Mouse (Mus musculus): ENCODE measurements at regions not wholly inside any gene's neighbourhood (a gene's known extent, or its start where the extent isn't known, plus 50 kb on each side); places are given as distances from the start of the nearest gene placed in this dataset.

- no peak overlapping the region for H3K27ac ChIP-seq
- no peak for ATAC-seq (ENCODE audit: borderline replicate concordance, extremely low read depth, low FRiP score, low TSS enrichment)
- H3K9ac ChIP-seq = no peak overlapping the region
- H3K4me2 ChIP-seq = no peak overlapping the region
- WGBS = 23% methylated on average over 6 of the region's 6 CpGs
- H3K36me3 ChIP-seq = no peaks in the 10 kb centered on the region
- peaks cover 6% of the 10 kb centered on the region; the same call in 1 of the 2 replicates for H3K4me1 ChIP-seq
- no peak overlapping the region for H3K4me3 ChIP-seq
- no peaks in the 10 kb centered on the region for H3K27me3 ChIP-seq
- H3K9me3 ChIP-seq = no peaks in the 10 kb centered on the region
Measured at GRCm38 (mm10) chr17:44336842-44337241, 148.5 kb downstream of the Clic5 start.

- H3K27ac ChIP-seq = no peak overlapping the region
- 80% methylated on average over 5 of the region's 5 CpGs for WGBS
- no peak overlapping the region for H3K4me3 ChIP-seq
- ATAC-seq (ENCODE audit: borderline replicate concordance, extremely low read depth, low FRiP score, low TSS enrichment) = no peak
- no peaks in the 10 kb centered on the region for H3K9me3 ChIP-seq
- H3K4me2 ChIP-seq = no peak overlapping the region
- no peaks in the 10 kb centered on the region for H3K36me3 ChIP-seq
- H3K4me1 ChIP-seq = peaks cover 6% of the 10 kb centered on the region; the same call in 1 of the 2 replicates
- H3K27me3 ChIP-seq = no peaks in the 10 kb centered on the region
- no peak overlapping the region for H3K9ac ChIP-seq
Measured at GRCm38 (mm10) chr17:44337253-44337652, 148.9 kb downstream of the Clic5 start.

GRCm38 (mm10) chr17:44344542-44344941, 156.2 kb downstream of the Clic5 start:
- H3K27ac ChIP-seq = no peak overlapping the region
- no peak overlapping the region for H3K9ac ChIP-seq
- H3K36me3 ChIP-seq = no peaks in the 10 kb centered on the region
- WGBS = 82% methylated on average over 2 of the region's 2 CpGs
- no peaks in the 10 kb centered on the region for H3K27me3 ChIP-seq
- no peak overlapping the region for H3K4me2 ChIP-seq
- no peaks in the 10 kb centered on the region for H3K4me1 ChIP-seq
- H3K4me3 ChIP-seq = no peak overlapping the region
- ATAC-seq (ENCODE audit: borderline replicate concordance, extremely low read depth, low FRiP score, low TSS enrichment) = no peak
- H3K9me3 ChIP-seq = no peaks in the 10 kb centered on the region

- H3K4me3 ChIP-seq = no peak overlapping the region
- 75% methylated on average over 2 of the region's 2 CpGs for WGBS
- H3K9me3 ChIP-seq = no peaks in the 10 kb centered on the region
- no peak for ATAC-seq (ENCODE audit: borderline replicate concordance, extremely low read depth, low FRiP score, low TSS enrichment)
- H3K27me3 ChIP-seq = no peaks in the 10 kb centered on the region
- H3K9ac ChIP-seq = no peak overlapping the region
- H3K27ac ChIP-seq = no peak overlapping the region
- no peak overlapping the region for H3K4me2 ChIP-seq
- no peaks in the 10 kb centered on the region for H3K4me1 ChIP-seq
- no peaks in the 10 kb centered on the region for H3K36me3 ChIP-seq
Measured at GRCm38 (mm10) chr17:44345374-44345773, 157.0 kb downstream of the Clic5 start.

- H3K9ac ChIP-seq = no peak overlapping the region
- H3K36me3 ChIP-seq = no peaks in the 10 kb centered on the region
- H3K9me3 ChIP-seq = no peaks in the 10 kb centered on the region
- peak; percentile 79 for ATAC-seq (ENCODE audit: borderline replicate concordance, extremely low read depth, low FRiP score, low TSS enrichment)
- H3K4me1 ChIP-seq = no peaks in the 10 kb centered on the region
- H3K4me2 ChIP-seq = peak overlapping the region; percentile 42
- WGBS = 30% methylated on average over 20 of the region's 20 CpGs
- peak overlapping the region; percentile 60 for H3K27ac ChIP-seq
- H3K27me3 ChIP-seq = no peaks in the 10 kb centered on the region
- H3K4me3 ChIP-seq = peak overlapping the region; percentile 7; the same call in 1 of the 2 replicates
Measured at GRCm38 (mm10) chr17:44350201-44350948, 162.0 kb downstream of the Clic5 start.

- no peak overlapping the region for H3K4me3 ChIP-seq
- ATAC-seq (ENCODE audit: borderline replicate concordance, extremely low read depth, low FRiP score, low TSS enrichment) = no peak
- H3K27me3 ChIP-seq = no peaks in the 10 kb centered on the region
- H3K27ac ChIP-seq = peak overlapping the region; percentile 60
- WGBS = 59% methylated on average over 4 of the region's 4 CpGs
- peak overlapping the region; percentile 42 for H3K4me2 ChIP-seq
- H3K9me3 ChIP-seq = no peaks in the 10 kb centered on the region
- H3K36me3 ChIP-seq = no peaks in the 10 kb centered on the region
- no peaks in the 10 kb centered on the region for H3K4me1 ChIP-seq
- H3K9ac ChIP-seq = no peak overlapping the region
Measured at GRCm38 (mm10) chr17:44350949-44351244, 162.5 kb downstream of the Clic5 start.

- Histone ChIP-seq H3K27me3 (no peaks in the 10 kb centered on the region), H3K4me1 (no peaks in the 10 kb centered on the region), H3K27ac (no peak overlapping the region), H3K4me3 (no peak overlapping the region), H3K4me2 (no peak overlapping the region), H3K9ac (no peak overlapping the region), H3K9me3 (no peaks in the 10 kb centered on the region), H3K36me3 (no peaks in the 10 kb centered on the region)
- WGBS = 68% methylated on average over 13 of the region's 13 CpGs
- no peak for ATAC-seq (ENCODE audit: borderline replicate concordance, extremely low read depth, low FRiP score, low TSS enrichment)
Measured at GRCm38 (mm10) chr17:44351499-44352117, 163.2 kb downstream of the Clic5 start.

GRCm38 (mm10) chr17:44352142-44352541, 163.8 kb downstream of the Clic5 start:
- no peak overlapping the region for H3K4me3 ChIP-seq
- H3K27me3 ChIP-seq = no peaks in the 10 kb centered on the region
- H3K9me3 ChIP-seq = no peaks in the 10 kb centered on the region
- no peak for ATAC-seq (ENCODE audit: borderline replicate concordance, extremely low read depth, low FRiP score, low TSS enrichment)
- H3K4me2 ChIP-seq = no peak overlapping the region
- H3K9ac ChIP-seq = no peak overlapping the region
- no peaks in the 10 kb centered on the region for H3K4me1 ChIP-seq
- no peaks in the 10 kb centered on the region for H3K36me3 ChIP-seq
- no peak overlapping the region for H3K27ac ChIP-seq
- 89% methylated on average over 13 of the region's 13 CpGs for WGBS

GRCm38 (mm10) chr17:44363111-44363510, 174.7 kb downstream of the Clic5 start:
- ATAC-seq (ENCODE audit: borderline replicate concordance, extremely low read depth, low FRiP score, low TSS enrichment) = no peak
- no peaks in the 10 kb centered on the region for H3K36me3 ChIP-seq
- H3K4me1 ChIP-seq = no peaks in the 10 kb centered on the region; the same call in 1 of the 2 replicates
- no peaks in the 10 kb centered on the region for H3K27me3 ChIP-seq
- WGBS = 81% methylated on average over 4 of the region's 4 CpGs
- no peak overlapping the region for H3K27ac ChIP-seq
- H3K4me3 ChIP-seq = no peak overlapping the region
- no peak overlapping the region for H3K9ac ChIP-seq
- H3K4me2 ChIP-seq = no peak overlapping the region
- H3K9me3 ChIP-seq = no peaks in the 10 kb centered on the region

GRCm38 (mm10) chr17:44364494-44364893, 176.1 kb downstream of the Clic5 start:
- no peak for ATAC-seq (ENCODE audit: borderline replicate concordance, extremely low read depth, low FRiP score, low TSS enrichment)
- Histone ChIP-seq H3K27me3 (no peaks in the 10 kb centered on the region), H3K9me3 (no peaks in the 10 kb centered on the region), H3K4me2 (no peak overlapping the region), H3K36me3 (no peaks in the 10 kb centered on the region), H3K4me3 (no peak overlapping the region), H3K4me1 (no peaks in the 10 kb centered on the region; the same call in 1 of the 2 replicates), H3K27ac (no peak overlapping the region), H3K9ac (no peak overlapping the region)
- 92% methylated on average over 6 of the region's 6 CpGs for WGBS

GRCm38 (mm10) chr17:44366438-44366837, 178.1 kb downstream of the Clic5 start:
- 40% methylated on average over 8 of the region's 8 CpGs for WGBS
- no peak overlapping the region for H3K4me3 ChIP-seq
- H3K9ac ChIP-seq = no peak overlapping the region
- H3K27ac ChIP-seq = no peak overlapping the region
- H3K4me1 ChIP-seq = peaks cover under 1% of the 10 kb centered on the region; the same call in 1 of the 2 replicates
- no peak overlapping the region for H3K4me2 ChIP-seq
- no peaks in the 10 kb centered on the region for H3K27me3 ChIP-seq
- no peaks in the 10 kb centered on the region for H3K9me3 ChIP-seq
- no peaks in the 10 kb centered on the region for H3K36me3 ChIP-seq
- ATAC-seq (ENCODE audit: borderline replicate concordance, extremely low read depth, low FRiP score, low TSS enrichment) = no peak

- 22% methylated on average over 5 of the region's 5 CpGs for WGBS
- Histone ChIP-seq H3K4me3 (no peak overlapping the region), H3K4me1 (peaks cover 4% of the 10 kb centered on the region), H3K36me3 (no peaks in the 10 kb centered on the region), H3K9ac (no peak overlapping the region), H3K27ac (no peak overlapping the region), H3K4me2 (no peak overlapping the region), H3K9me3 (no peaks in the 10 kb centered on the region), H3K27me3 (no peaks in the 10 kb centered on the region)
- ATAC-seq (ENCODE audit: borderline replicate concordance, extremely low read depth, low FRiP score, low TSS enrichment) = no peak
Measured at GRCm38 (mm10) chr17:44367561-44367960, 179.2 kb downstream of the Clic5 start.
